Mouse (Mus musculus) embryonic facial prominence, embryonic 11.5 days (tissue): ENCODE results near the gene Galnt15. TPM values are rescaled to one million over a fixed set of nuclear protein-coding genes. Genes with fewer than 3 reads are reported as not detected.
A peak's percentile ranks its signal among the peaks of the same experiment; 100 is the strongest.

Source experiments
- ATAC-seq: fragments of 200-750 bp; cut with Nextera tagmentation; replicated peaks from 2 replicates; pipeline ENCODE4 v1.8.0; 2017; ENCODE audit warnings: low read depth; ENCODE audit not compliant: insufficient number of reproducible peaks, low FRiP score, low TSS enrichment
- DNase-seq: peaks from one replicate; pipeline ENCODE4 v3.0.0-alpha.2; 2015; ENCODE audit warnings: low spot score
- H3K27ac ChIP-seq: fragments of 300-500 bp; sonication (generic); replicated peaks from 2 replicates; pipeline ENCODE4 v1.5.1; 2014; ENCODE audit warnings: mild to moderate bottlenecking, low read depth, low read length, control low read depth
- H3K27me3 ChIP-seq: fragments of 300-500 bp; sonication (generic); 2 replicates; pipeline ENCODE4 v1.6.1; 2014; ENCODE audit warnings: mild to moderate bottlenecking, low read length, moderate library complexity, mixed read lengths; ENCODE audit not compliant: control insufficient read depth, insufficient read depth
- H3K36me3 ChIP-seq: fragments of 300-500 bp; sonication (generic); replicated peaks from 2 replicates; pipeline ENCODE4 v1.6.1; 2014; ENCODE audit warnings: low read depth, mild to moderate bottlenecking, low read length, moderate library complexity, mixed read lengths; ENCODE audit not compliant: control insufficient read depth, insufficient read depth
- H3K4me1 ChIP-seq: fragments of 300-500 bp; sonication (generic); 2 replicates; pipeline ENCODE4 v1.6.1; 2014; ENCODE audit warnings: low read length, mixed read lengths; ENCODE audit not compliant: control insufficient read depth, insufficient read depth
- H3K4me2 ChIP-seq: fragments of 300-500 bp; sonication (generic); 2 replicates; pipeline ENCODE4 v1.6.1; 2014; ENCODE audit warnings: low read depth, mild to moderate bottlenecking, control low read depth, low read length, moderate library complexity
- H3K4me3 ChIP-seq: fragments of 300-500 bp; sonication (generic); 2 replicates; pipeline ENCODE4 v1.5.1; 2014; ENCODE audit warnings: low read depth, low read length, control low read depth
- H3K9ac ChIP-seq: fragments of 300-500 bp; sonication (generic); replicated peaks from 2 replicates; pipeline ENCODE4 v1.6.1; 2014; ENCODE audit warnings: mild to moderate bottlenecking, control low read depth, low read length
- H3K9me3 ChIP-seq: fragments of 300-500 bp; sonication (generic); replicated peaks from 2 replicates; pipeline ENCODE4 v1.6.1; 2016; ENCODE audit warnings: mild to moderate bottlenecking, low read length, inconsistent platforms, mixed read lengths; ENCODE audit not compliant: control insufficient read depth
- WGBS: fragments of 180-500 bp; shearing (Covaris S2); extraction: QIAGEN DNeasy Blood & Tissue Kit; methylation state at CpG from one replicate; pipeline ENCODE4 v1.1.7; 2014; 5-methylcytosine and 5-hydroxymethylcytosine counted together
- polyA plus RNA-seq: library from polyadenylated mRNA; unstranded; fragments of >200 nt; fragmentation: Nextera tagmentation; extraction: Ambion mirVana; gene quantifications from 2 replicates; pipeline ENCODE4 v1.2.1, GENCODE M21; 2014

Gene Galnt15
- polyA plus RNA-seq, 1 experiment from 2014 or later = 0.20 TPM

DNA sequence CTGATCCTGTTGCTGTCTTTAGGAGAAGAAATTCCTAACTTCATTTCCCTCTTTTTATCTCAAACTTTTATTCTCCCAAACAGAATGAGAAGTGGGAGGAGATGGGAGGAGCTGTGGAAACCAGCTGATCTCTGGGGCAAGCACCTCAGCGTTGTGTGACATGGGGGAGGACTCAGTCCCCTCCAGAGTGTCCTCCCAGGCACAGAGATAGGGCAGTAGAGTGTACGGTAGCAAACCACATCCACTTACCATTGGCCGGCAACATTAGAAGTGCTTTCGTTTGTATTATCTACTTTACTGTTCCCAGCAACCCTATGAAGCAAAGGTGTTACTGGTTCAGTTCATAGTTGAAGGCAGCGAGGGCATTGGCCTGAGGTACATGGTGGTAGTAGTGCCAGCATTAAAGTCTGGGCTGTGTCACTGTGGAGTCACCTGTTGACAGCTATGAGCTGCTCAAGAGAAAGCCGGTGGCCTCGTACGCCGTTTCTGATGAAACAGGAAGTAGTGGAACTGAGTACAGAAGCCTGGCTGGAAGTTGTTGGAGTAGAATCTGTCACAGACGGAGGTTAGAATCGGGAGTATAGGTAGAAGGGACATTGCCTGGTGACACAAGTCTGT lies 64.8 kb downstream of the Galnt15 start:
- WGBS = 93% methylated on average over 11 of the region's 11 CpGs

DNA sequence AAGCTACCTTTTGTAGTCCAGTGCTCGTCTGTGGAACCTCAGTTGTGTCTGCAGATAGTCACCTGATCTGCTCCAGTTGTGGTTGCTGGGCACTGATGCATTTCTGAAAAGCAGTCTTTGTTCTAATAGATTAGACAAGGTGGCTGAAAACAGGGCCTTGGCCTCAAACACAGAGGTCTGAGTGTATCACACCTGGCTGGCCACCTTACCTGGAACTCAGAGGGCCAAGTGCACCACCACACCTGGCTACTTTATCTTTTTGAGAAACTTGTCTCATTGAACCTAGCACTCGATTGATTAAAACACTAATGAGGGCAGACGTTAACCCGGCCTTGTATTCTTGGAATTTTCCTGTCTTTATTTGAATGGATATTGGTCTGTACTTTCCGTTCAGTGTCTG lies 66.9 kb downstream of the Galnt15 start:
- WGBS = 86% methylated on average over 5 of the region's 5 CpGs
- ATAC-seq (no peak), DNase-seq (no peak)
- H3K27me3 ChIP-seq = no peaks in the 10 kb centered on the region
- no peak overlapping the region for H3K4me3 ChIP-seq
- no peak overlapping the region for H3K27ac ChIP-seq
- H3K4me2 ChIP-seq = no peak overlapping the region
- peaks cover 9% of the 10 kb centered on the region for H3K36me3 ChIP-seq
- no peaks in the 10 kb centered on the region for H3K9me3 ChIP-seq
- no peaks in the 10 kb centered on the region for H3K4me1 ChIP-seq
- no peak overlapping the region for H3K9ac ChIP-seq

More for the DNA sequence above, 64.8 kb downstream of the Galnt15 start:
- ATAC-seq (no peak), DNase-seq (no peak)
- Histone ChIP-seq H3K9me3 (no peaks in the 10 kb centered on the region), H3K9ac (no peak overlapping the region), H3K36me3 (peaks cover 2% of the 10 kb centered on the region), H3K27me3 (no peaks in the 10 kb centered on the region), H3K27ac (no peak overlapping the region), H3K4me1 (no peaks in the 10 kb centered on the region), H3K4me3 (no peak overlapping the region), H3K4me2 (no peak overlapping the region)

DNA sequence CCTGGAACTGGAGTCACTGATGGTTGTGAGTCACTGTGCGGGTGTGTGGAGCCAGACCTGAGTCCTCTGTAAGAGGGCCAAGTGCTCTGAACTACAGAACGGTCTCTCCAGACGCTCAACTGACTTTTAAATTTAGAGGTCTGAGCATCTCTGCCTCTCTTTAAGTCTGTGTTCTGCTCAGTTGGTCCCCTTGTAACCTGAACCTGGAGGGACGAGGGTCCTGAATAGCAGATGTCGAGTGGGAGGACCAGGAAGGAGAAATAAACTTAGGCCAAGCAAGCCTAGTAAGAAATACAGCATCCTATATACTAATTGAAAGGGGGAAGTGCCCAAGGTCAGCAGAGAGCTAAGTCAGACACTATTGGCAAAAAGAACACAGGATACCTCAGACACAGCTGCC lies 68.0 kb downstream of the Galnt15 start:
- DNase-seq (no peak), ATAC-seq (no peak)
- no peaks in the 10 kb centered on the region for H3K9me3 ChIP-seq
- no peak overlapping the region for H3K4me3 ChIP-seq
- H3K4me2 ChIP-seq = no peak overlapping the region
- no peak overlapping the region for H3K27ac ChIP-seq
- no peak overlapping the region for H3K9ac ChIP-seq
- WGBS = 80% methylated on average over 5 of the region's 5 CpGs
- H3K27me3 ChIP-seq = no peaks in the 10 kb centered on the region
- H3K4me1 ChIP-seq = no peaks in the 10 kb centered on the region
- H3K36me3 ChIP-seq = peaks cover 9% of the 10 kb centered on the region

DNA sequence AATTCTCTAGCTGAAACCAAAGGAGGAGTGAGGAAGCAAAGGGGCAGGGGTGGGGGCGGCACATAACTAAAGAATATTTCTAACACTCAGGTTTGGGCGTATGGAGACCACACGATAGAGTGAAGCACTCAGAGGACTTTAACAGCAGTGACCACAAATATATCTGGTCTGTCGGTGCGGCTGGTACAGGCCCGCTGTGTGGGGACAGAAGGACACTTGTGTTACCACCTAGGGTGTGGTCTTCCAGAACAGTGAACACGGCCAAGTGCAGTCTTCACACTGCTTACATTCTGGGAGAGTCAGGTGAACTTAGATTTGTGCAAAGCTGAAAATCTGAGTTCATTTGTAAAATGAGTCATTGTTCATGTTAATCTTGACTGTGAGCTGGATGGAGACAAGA lies 68.9 kb downstream of the Galnt15 start:
- Histone ChIP-seq H3K4me2 (no peak overlapping the region), H3K27me3 (no peaks in the 10 kb centered on the region), H3K9me3 (no peaks in the 10 kb centered on the region), H3K4me1 (no peaks in the 10 kb centered on the region), H3K4me3 (no peak overlapping the region), H3K27ac (no peak overlapping the region), H3K36me3 (peaks cover 9% of the 10 kb centered on the region), H3K9ac (no peak overlapping the region)
- no peak for ATAC-seq
- WGBS = 91% methylated on average over 7 of the region's 7 CpGs
- DNase-seq = no peak

DNA sequence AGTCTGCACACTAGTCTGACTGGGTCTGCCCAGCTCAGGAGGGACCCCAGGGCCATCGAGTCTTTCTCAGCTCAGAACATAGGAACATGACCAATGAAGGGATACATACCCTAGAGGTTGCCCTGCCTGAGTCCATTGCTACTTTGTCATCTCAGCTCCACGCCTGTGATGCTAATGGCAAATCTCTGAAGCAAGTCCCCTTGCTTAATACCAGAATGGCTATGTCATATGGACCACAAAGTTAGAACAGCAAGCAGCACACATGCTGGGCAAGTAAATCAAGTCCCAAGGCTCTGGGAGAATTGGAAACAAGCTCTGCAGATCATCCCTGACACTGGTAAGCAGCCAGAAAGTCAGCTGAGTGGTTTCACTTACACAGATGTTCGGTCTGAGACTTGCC lies 70.2 kb downstream of the Galnt15 start:
- no peaks in the 10 kb centered on the region for H3K4me1 ChIP-seq
- no peaks in the 10 kb centered on the region for H3K27me3 ChIP-seq
- 88% methylated on average over 3 of the region's 3 CpGs for WGBS
- H3K9ac ChIP-seq = no peak overlapping the region
- H3K9me3 ChIP-seq = no peaks in the 10 kb centered on the region
- H3K27ac ChIP-seq = no peak overlapping the region
- peaks cover 9% of the 10 kb centered on the region for H3K36me3 ChIP-seq
- H3K4me2 ChIP-seq = no peak overlapping the region
- H3K4me3 ChIP-seq = no peak overlapping the region
- ATAC-seq = no peak
- no peak for DNase-seq

DNA sequence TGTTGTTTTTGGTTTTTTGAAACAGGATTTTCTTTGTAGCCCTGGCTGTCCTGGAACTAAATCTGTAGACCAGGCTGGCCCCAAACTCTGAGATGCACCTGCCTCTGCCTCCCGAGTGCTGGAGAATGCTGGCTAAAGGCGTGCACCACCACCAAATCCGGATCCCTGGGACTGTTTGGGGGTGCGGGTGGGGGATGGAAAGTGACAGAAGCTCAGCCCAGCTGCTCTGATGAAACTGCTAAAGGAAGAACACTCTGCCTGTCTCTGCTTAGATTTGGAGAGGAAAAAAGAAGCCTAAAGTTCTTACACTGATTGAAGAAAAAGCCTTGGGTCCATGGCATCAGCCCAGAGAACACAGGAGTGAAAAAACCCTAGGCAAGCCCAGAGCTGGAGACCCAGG lies 74.8 kb downstream of the Galnt15 start:
- Histone ChIP-seq H3K36me3 (peaks cover 7% of the 10 kb centered on the region; the same call in 1 of the 2 replicates), H3K4me2 (no peak overlapping the region), H3K4me1 (no peaks in the 10 kb centered on the region), H3K27me3 (no peaks in the 10 kb centered on the region), H3K9me3 (no peaks in the 10 kb centered on the region), H3K27ac (no peak overlapping the region), H3K4me3 (no peak overlapping the region), H3K9ac (no peak overlapping the region)
- no peak for DNase-seq
- 82% methylated on average over 4 of the region's 4 CpGs for WGBS
- ATAC-seq = no peak

DNA sequence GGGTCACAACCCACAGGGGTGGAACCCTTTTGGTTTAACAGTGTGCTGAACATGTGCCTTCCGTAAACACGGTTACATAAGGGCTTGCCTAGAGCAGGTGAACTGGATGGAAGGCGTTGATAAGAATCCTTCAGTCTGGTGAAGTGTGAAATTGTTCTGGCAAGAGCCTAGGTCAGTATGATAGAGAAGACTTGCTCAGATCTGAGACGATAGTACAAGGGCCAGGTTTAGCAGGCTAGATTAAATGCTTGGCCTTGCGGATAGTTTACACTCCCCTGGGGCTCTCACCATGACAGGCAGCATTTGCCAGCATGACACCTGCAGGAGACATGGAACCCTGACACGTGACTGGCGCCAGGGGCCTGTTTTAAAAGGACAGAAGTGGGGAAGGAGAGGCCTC lies 76.9 kb downstream of the Galnt15 start:
- Histone ChIP-seq H3K36me3 (no peaks in the 10 kb centered on the region), H3K4me1 (no peaks in the 10 kb centered on the region), H3K27ac (no peak overlapping the region), H3K9ac (no peak overlapping the region), H3K4me2 (no peak overlapping the region), H3K27me3 (no peaks in the 10 kb centered on the region), H3K9me3 (no peaks in the 10 kb centered on the region), H3K4me3 (no peak overlapping the region)
- no peak for DNase-seq
- 0 out of 2 replicates have a peak, but pooled peaks have one; percentile 18 for ATAC-seq
- 57% methylated on average over 7 of the region's 7 CpGs for WGBS

DNA sequence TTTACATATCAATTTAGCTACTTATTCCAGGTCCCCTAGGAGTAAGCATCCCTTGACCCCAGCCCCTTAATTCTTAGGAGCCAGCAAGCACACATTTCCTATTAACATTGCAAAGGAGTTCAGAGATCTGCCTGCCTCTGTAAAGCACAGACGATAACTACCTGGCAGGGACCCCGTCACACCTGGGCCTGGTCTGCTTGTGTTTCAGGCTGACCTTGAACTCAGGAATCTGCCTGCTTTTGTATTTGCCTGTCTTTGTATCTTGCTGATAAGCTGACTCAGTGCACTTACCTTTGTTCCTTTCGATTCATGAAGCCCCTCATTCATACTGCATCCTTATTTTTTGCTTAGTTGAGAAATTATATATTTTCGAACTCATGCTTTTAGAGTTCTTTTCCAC lies 78.1 kb downstream of the Galnt15 start:
- no peaks in the 10 kb centered on the region for H3K4me1 ChIP-seq
- no peaks in the 10 kb centered on the region for H3K9me3 ChIP-seq
- H3K27ac ChIP-seq = no peak overlapping the region
- no peaks in the 10 kb centered on the region for H3K27me3 ChIP-seq
- H3K4me2 ChIP-seq = no peak overlapping the region
- no peaks in the 10 kb centered on the region for H3K36me3 ChIP-seq
- DNase-seq (no peak), ATAC-seq (no peak)
- H3K4me3 ChIP-seq = no peak overlapping the region
- no peak overlapping the region for H3K9ac ChIP-seq
- WGBS = 87% methylated on average over 4 of the region's 4 CpGs
